Mouse (Mus musculus): ENCODE data around the gene Vps33b.

Vps33b gene

GRCm38 (mm10) chr7:80269751-80270255, 354 bp downstream of the Vps33b start:
- DNase-seq = peak; percentile 63

- DNase-seq = no peak
Measured at GRCm38 (mm10) chr7:80273456-80273855, 4.0 kb downstream of the Vps33b start.

- DNase-seq = no peak
Measured at GRCm38 (mm10) chr7:80276374-80276773, 6.9 kb downstream of the Vps33b start.

- no peak for DNase-seq
Measured at GRCm38 (mm10) chr7:80280032-80280431, 10.6 kb downstream of the Vps33b start.

DNA sequence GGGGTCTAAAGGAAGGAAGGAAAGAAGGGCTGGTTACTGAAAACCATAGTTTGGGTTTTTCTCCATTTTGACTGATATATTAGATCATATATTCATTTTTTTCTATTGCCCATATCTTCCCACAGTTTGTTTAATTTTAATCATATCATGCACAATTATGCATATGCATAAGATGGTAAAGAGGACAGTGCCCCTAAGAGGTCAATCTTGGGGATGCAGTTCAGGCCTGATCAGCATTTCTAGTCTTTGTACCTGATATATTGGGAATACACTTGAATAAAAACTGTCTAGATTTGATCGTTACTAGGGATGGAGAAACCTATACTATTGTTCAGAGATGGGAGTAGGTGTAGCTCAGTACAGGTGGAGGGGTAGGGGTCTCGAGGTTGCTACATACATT, 11.5 kb downstream of the Vps33b start:
- no peak for DNase-seq

- DNase-seq = no peak
Measured at GRCm38 (mm10) chr7:80281646-80282045, 12.2 kb downstream of the Vps33b start.

GRCm38 (mm10) chr7:80283226-80283918, 13.9 kb downstream of the Vps33b start:
- DNase-seq = no peak

GRCm38 (mm10) chr7:80284391-80284790, 14.9 kb downstream of the Vps33b start:
- no peak for DNase-seq

GRCm38 (mm10) chr7:80285725-80286124, 16.3 kb downstream of the Vps33b start:
- DNase-seq = no peak

GRCm38 (mm10) chr7:80287736-80288135, 18.3 kb downstream of the Vps33b start:
- DNase-seq = no peak

DNA sequence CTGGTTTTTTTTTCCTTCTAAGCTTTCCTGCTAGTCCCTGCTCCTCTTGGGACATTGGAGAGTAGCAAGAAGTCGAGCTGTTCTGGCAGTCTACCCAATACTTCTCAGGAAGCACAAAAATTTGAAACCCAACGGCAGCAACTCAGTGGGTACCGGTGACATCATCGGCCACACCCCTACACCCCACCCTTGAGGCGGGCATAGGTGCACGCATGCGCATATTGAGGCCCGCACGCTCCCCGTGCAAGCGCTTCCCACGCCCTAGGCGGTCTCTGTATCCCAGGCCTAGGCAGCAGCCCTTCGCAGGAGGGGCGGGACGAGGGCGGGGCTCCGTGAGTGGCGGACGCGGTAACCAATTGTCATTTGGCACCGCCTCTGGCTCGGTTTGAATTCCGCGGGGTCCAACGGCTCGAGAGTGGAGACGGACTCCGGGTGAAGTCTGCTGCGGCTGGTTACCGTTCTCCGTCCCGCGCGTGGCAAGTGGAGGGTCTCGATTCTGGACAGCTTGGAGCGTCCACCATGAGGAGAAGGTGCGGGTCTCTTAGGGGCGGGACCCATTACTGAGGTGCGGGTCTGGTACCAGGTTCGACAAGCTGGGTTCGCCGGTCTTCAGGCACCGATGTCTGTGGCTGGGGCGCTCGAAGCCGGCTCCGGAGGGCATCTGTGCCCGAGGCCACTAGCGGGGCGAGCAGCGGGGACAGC, 24.8 kb downstream of the Vps33b start, which contains the start of gene Prc1:
Gene Prc1 (plus strand): TSS at position 389 of the 702 bp plus-strand sequence.
- peak; percentile 99 for DNase-seq

GRCm38 (mm10) chr7:80294764-80295648, 25.6 kb downstream of the Vps33b start:
- no peak for DNase-seq

DNA sequence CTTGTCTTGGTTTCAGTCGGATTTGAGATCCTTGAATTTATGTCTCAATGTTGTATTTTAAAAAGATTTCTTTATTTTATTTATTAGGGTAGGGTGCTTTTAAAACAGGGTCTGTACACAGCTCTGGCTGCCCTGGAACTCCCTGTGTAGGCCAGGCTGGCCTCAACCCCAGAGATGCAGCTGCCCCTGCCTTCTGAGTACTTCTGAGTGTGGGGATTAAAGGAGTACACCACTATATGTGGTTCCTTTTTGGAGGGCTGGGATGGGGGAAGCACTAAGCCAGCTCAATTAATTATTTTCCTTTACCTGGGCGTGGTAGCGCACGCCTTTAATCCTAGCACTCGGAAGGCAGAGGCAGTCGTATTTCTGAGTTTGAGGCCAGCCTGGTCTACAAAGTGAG, 27.0 kb downstream of the Vps33b start:
- DNase-seq = no peak

DNA sequence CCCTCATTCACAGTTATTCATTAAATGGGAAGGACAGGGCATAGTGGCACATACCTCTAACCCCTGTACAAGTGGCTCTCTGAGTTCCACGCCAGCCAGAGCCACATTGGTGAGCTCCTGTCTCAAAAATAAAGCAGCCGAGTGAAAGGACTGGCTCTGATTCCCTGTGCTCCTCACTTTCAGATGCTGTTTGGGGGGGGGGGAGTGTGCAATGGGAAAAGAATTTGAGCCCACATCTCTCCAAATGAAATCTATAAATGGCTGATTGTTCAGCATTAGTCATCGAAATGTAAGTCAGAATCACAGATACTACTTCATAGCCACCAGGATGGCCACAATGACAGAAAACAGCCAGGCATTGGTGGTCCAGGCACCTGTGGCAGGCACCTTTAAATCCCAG, 27.6 kb downstream of the Vps33b start:
- no peak for DNase-seq

DNA sequence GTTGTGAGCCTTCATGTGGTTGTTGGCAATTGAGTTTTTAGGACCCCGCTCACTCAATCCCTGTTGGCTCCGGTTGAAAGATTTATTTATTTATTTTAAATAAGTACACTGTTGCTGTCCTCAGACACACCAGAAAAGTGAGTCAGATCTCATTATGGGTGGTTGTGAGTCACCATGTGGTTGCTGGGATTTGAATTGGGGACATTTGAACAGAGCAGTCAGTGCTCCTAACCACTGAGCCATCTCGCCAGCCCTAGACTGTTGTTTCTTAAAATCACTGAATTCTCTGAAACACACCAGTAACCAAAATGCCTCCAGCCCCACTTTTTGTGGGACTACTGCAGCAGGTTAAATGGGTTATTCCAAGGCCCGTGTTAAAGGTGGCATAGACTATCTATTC, 29.3 kb downstream of the Vps33b start:
- no peak for DNase-seq

GRCm38 (mm10) chr7:80299568-80299967, 30.1 kb downstream of the Vps33b start:
- no peak for DNase-seq

- no peak for DNase-seq
Measured at GRCm38 (mm10) chr7:80301522-80301921, 32.1 kb downstream of the Vps33b start.

GRCm38 (mm10) chr7:80307766-80308165, 38.3 kb downstream of the Vps33b start:
- no peak for DNase-seq

- no peak for DNase-seq
Measured at GRCm38 (mm10) chr7:80310771-80311170, 41.3 kb downstream of the Vps33b start.

GRCm38 (mm10) chr7:80315733-80316132, 46.3 kb downstream of the Vps33b start:
- no peak for DNase-seq

GRCm38 (mm10) chr7:80317439-80318115, 48.1 kb downstream of the Vps33b start:
- DNase-seq = peak; percentile 18

DNA sequence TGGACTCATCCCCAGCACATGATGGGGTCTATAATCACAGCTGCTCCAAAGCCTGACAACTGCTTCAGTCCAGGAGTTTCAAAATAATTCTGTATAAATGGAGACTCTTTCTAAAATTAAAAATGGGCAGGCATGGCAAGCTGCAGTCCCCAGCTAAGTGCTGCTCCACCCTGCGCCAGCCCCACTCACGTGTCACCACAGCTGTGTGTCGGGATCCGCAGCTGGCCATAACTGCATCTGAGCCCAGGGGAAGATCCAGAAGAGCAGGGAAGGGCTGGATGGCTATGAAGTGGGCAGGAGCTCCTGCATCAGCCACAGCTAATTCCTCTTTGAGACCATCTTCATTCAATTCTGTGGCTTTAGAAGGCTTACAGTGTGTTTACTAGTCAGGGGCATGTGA, 49.2 kb downstream of the Vps33b start:
- DNase-seq = no peak
